Mouse (Mus musculus) midbrain, embryonic 11.5 days (tissue): ENCODE measurements around the gene Arpc4. TPM values are rescaled to one million over a fixed set of nuclear protein-coding genes. Genes with fewer than 3 reads are reported as not detected.

Experiments
- ATAC-seq: fragments of 200-750 bp; cut with Nextera tagmentation; 2 replicates; pipeline ENCODE4 v1.8.0; 2017; ENCODE audit warnings: moderate TSS enrichment, moderate library complexity; ENCODE audit not compliant: low FRiP score
- DNase-seq: peaks from one replicate; pipeline ENCODE4 v3.0.0; 2015; ENCODE audit warnings: low spot score; ENCODE audit errors: missing footprints
- H3K27ac ChIP-seq: fragments of 300-500 bp; sonication (generic); 2 replicates; pipeline ENCODE4 v1.5.1; 2014; ENCODE audit warnings: low read depth, low read length
- H3K27me3 ChIP-seq: fragments of 300-500 bp; sonication (generic); 2 replicates; pipeline ENCODE4 v1.6.1; 2014; ENCODE audit warnings: mild to moderate bottlenecking, low read length, moderate library complexity, mixed read lengths; ENCODE audit not compliant: control insufficient read depth, insufficient read depth
- H3K36me3 ChIP-seq: fragments of 300-500 bp; sonication (generic); 2 replicates; pipeline ENCODE4 v1.6.1; 2014; ENCODE audit warnings: mild to moderate bottlenecking, low read length, moderate library complexity, mixed read lengths; ENCODE audit not compliant: control insufficient read depth, insufficient read depth
- H3K4me1 ChIP-seq: fragments of 300-500 bp; sonication (generic); 2 replicates; pipeline ENCODE4 v1.6.1; 2014; ENCODE audit warnings: low read length; ENCODE audit not compliant: control insufficient read depth, insufficient read depth
- H3K4me2 ChIP-seq: fragments of 300-500 bp; sonication (generic); 2 replicates; pipeline ENCODE4 v1.6.1; 2014; ENCODE audit warnings: mild to moderate bottlenecking, moderate library complexity
- H3K4me3 ChIP-seq: fragments of 300-500 bp; sonication (generic); 2 replicates; pipeline ENCODE4 v1.5.1; 2014; ENCODE audit warnings: low read depth, low read length
- H3K9ac ChIP-seq: fragments of 300-500 bp; sonication (generic); 2 replicates; pipeline ENCODE4 v1.6.1; 2014; ENCODE audit warnings: low read length
- H3K9me3 ChIP-seq: fragments of 300-500 bp; sonication (generic); 2 replicates; pipeline ENCODE4 v1.6.1; 2016; ENCODE audit warnings: low read length; ENCODE audit not compliant: control insufficient read depth
- WGBS: fragments of 180-500 bp; shearing (Covaris S2); extraction: QIAGEN DNeasy Blood & Tissue Kit; methylation state at CpG from one replicate; pipeline ENCODE4 v1.1.7; 2014; 5-methylcytosine and 5-hydroxymethylcytosine counted together
- polyA plus RNA-seq: library from polyadenylated mRNA; unstranded; fragments of >200 nt; fragmentation: Nextera tagmentation; extraction: Ambion mirVana; gene quantifications from 2 replicates; pipeline ENCODE4 v1.2.1, GENCODE M21; 2014

Gene Arpc4
- polyA plus RNA-seq, 1 experiment from 2014 or later: 208 TPM

GRCm38 (mm10) chr6:113341574-113341973, 36.3 kb upstream of the Arpc4 start:
- Histone ChIP-seq H3K4me2 (no peak overlapping the region), H3K4me3 (no peak overlapping the region), H3K27ac (no peak overlapping the region), H3K4me1 (peaks cover 6% of the 10 kb centered on the region), H3K9me3 (no peaks in the 10 kb centered on the region), H3K36me3 (no peaks in the 10 kb centered on the region), H3K9ac (no peak overlapping the region), H3K27me3 (no peaks in the 10 kb centered on the region)
- 83% methylated on average over 6 of the region's 6 CpGs for WGBS
- ATAC-seq: no peak
- DNase-seq: no peak

GRCm38 (mm10) chr6:113342297-113342696, 35.6 kb upstream of the Arpc4 start:
- Histone ChIP-seq H3K4me2 (peak overlapping the region; percentile 3; the same call in 1 of the 2 replicates), H3K9ac (no peak overlapping the region), H3K4me3 (no peak overlapping the region), H3K27ac (no peak overlapping the region), H3K9me3 (no peaks in the 10 kb centered on the region), H3K4me1 (peaks cover 6% of the 10 kb centered on the region), H3K27me3 (no peaks in the 10 kb centered on the region), H3K36me3 (no peaks in the 10 kb centered on the region)
- DNase-seq (no peak), ATAC-seq (no peak)
- WGBS: 57% methylated on average over 4 of the region's 7 CpGs

- DNase-seq (peak; percentile 95), ATAC-seq (peak; percentile 87)
- H3K4me2 ChIP-seq: peak within 1 kb of the TSS; percentile 82
- peak within 1 kb of the TSS; percentile 87 for H3K9ac ChIP-seq
- H3K9me3 ChIP-seq: no peaks in the 10 kb centered on the region
- peaks cover 6% of the 10 kb centered on the region for H3K4me1 ChIP-seq
- WGBS: 14% methylated on average over 32 of the region's 32 CpGs
- H3K36me3 ChIP-seq: no peaks in the 10 kb centered on the region
- no peaks in the 10 kb centered on the region for H3K27me3 ChIP-seq
- no peak within 1 kb of the TSS for H3K27ac ChIP-seq
- peak within 1 kb of the TSS; percentile 55 for H3K4me3 ChIP-seq
Observed at GRCm38 (mm10) chr6:113343177-113344092, 34.5 kb upstream of the Arpc4 start, which contains the start of gene Camk1. Camk1 (minus strand) TSS chr6:113343984.

- DNase-seq (no peak), ATAC-seq (no peak)
- WGBS: 62% methylated on average over 2 of the region's 2 CpGs
- Histone ChIP-seq H3K9me3 (no peaks in the 10 kb centered on the region), H3K4me1 (peaks cover 6% of the 10 kb centered on the region), H3K27ac (no peak overlapping the region), H3K27me3 (no peaks in the 10 kb centered on the region), H3K4me3 (no peak overlapping the region), H3K4me2 (no peak overlapping the region; the same call in 1 of the 2 replicates), H3K9ac (no peak overlapping the region), H3K36me3 (no peaks in the 10 kb centered on the region)
Observed at GRCm38 (mm10) chr6:113344321-113344720, 33.6 kb upstream of the Arpc4 start.

GRCm38 (mm10) chr6:113346897-113347296, 31.0 kb upstream of the Arpc4 start:
- H3K4me2 ChIP-seq: no peak overlapping the region
- H3K36me3 ChIP-seq: no peaks in the 10 kb centered on the region
- no peaks in the 10 kb centered on the region for H3K9me3 ChIP-seq
- H3K27me3 ChIP-seq: no peaks in the 10 kb centered on the region
- H3K4me3 ChIP-seq: no peak overlapping the region
- WGBS: 76% methylated on average over 4 of the region's 4 CpGs
- ATAC-seq: no peak
- no peak overlapping the region for H3K9ac ChIP-seq
- DNase-seq: no peak
- no peak overlapping the region for H3K27ac ChIP-seq
- H3K4me1 ChIP-seq: peaks cover 6% of the 10 kb centered on the region

- H3K4me1 ChIP-seq: no peaks in the 10 kb centered on the region
- no peak overlapping the region for H3K27ac ChIP-seq
- no peak overlapping the region for H3K4me3 ChIP-seq
- no peaks in the 10 kb centered on the region for H3K27me3 ChIP-seq
- H3K9me3 ChIP-seq: no peaks in the 10 kb centered on the region
- no peak overlapping the region for H3K4me2 ChIP-seq
- DNase-seq (no peak), ATAC-seq (no peak)
- H3K36me3 ChIP-seq: no peaks in the 10 kb centered on the region
- no peak overlapping the region for H3K9ac ChIP-seq
Observed at GRCm38 (mm10) chr6:113350538-113350937, 27.4 kb upstream of the Arpc4 start.

- Histone ChIP-seq H3K27ac (no peak overlapping the region), H3K4me3 (no peak overlapping the region), H3K36me3 (no peaks in the 10 kb centered on the region), H3K4me1 (no peaks in the 10 kb centered on the region), H3K4me2 (no peak overlapping the region), H3K9me3 (no peaks in the 10 kb centered on the region), H3K9ac (no peak overlapping the region), H3K27me3 (no peaks in the 10 kb centered on the region)
- 100% methylated on average over 1 of the region's 1 CpGs for WGBS
- no peak for ATAC-seq
- DNase-seq: no peak
Observed at GRCm38 (mm10) chr6:113351161-113351560, 26.8 kb upstream of the Arpc4 start.

- ATAC-seq: no peak
- Histone ChIP-seq H3K27ac (no peak overlapping the region), H3K4me3 (no peak overlapping the region), H3K27me3 (no peaks in the 10 kb centered on the region), H3K4me2 (no peak overlapping the region), H3K9ac (no peak overlapping the region), H3K4me1 (no peaks in the 10 kb centered on the region), H3K9me3 (no peaks in the 10 kb centered on the region), H3K36me3 (no peaks in the 10 kb centered on the region)
- no peak for DNase-seq
- WGBS: 63% methylated on average over 10 of the region's 10 CpGs
Observed at GRCm38 (mm10) chr6:113351653-113352052, 26.3 kb upstream of the Arpc4 start.

GRCm38 (mm10) chr6:113352820-113353219, 25.1 kb upstream of the Arpc4 start:
- DNase-seq (no peak), ATAC-seq (no peak)
- H3K4me3 ChIP-seq: no peak overlapping the region
- no peak overlapping the region for H3K4me2 ChIP-seq
- no peaks in the 10 kb centered on the region for H3K9me3 ChIP-seq
- 78% methylated on average over 3 of the region's 3 CpGs for WGBS
- H3K27me3 ChIP-seq: no peaks in the 10 kb centered on the region
- no peaks in the 10 kb centered on the region for H3K36me3 ChIP-seq
- H3K9ac ChIP-seq: no peak overlapping the region
- H3K4me1 ChIP-seq: no peaks in the 10 kb centered on the region
- H3K27ac ChIP-seq: no peak overlapping the region
